In the genomic region with DNA sequence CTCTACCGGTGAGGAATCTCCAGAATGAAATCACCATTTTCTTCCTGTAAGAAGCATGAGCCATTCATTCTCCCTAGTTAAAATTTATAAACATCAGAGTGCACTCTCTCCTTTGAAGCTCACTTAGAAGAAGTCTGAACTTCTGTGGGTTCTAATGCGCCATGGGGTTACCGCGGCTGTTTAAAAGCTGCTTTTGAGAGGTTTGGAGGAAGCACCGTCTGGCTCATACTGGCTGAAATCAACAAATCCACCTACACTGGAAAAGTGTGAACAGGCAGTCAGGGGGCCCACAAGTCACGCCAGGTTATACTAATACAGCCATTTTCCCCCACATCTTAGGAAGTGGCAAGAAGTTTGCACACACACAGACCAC, we compare ENCODE assay signal across 14 mouse cellular contexts. TPM values are rescaled to one million over a fixed set of nuclear protein-coding genes. Genes with fewer than 3 reads are reported as not detected.
DNase-seq lines count a peak whose midpoint lies in the region; ATAC-seq and TF ChIP-seq lines count a peak whose summit lies in the region.
"Had no signal": no experiment of that assay in that cellular context is flagged by ENCODE, and none has a peak within 500 bp of the region (broad histone marks: within the 10 kb centered on the region; RNA-seq: fewer than 3 reads in every experiment).

No protein-coding gene starts in this region.

- no peaks in the 10 kb centered on the region for H3K27me3 ChIP-seq in embryonic facial prominence, embryonic 15.5 days
- no peaks in the 10 kb centered on the region for H3K27me3 ChIP-seq in embryonic facial prominence, embryonic 10.5 days (replicated peaks; ENCODE audit: low read depth, poor library complexity, severe bottlenecking)
- no peaks in the 10 kb centered on the region for H3K27me3 ChIP-seq in hindbrain, embryonic 15.5 days
- H3K27me3 ChIP-seq in hindbrain, embryonic 14.5 days (ENCODE audit: control insufficient read depth, insufficient read depth, low read length): no peaks in the 10 kb centered on the region
- no peaks in the 10 kb centered on the region for H3K27me3 ChIP-seq in thymus, adult 2 months (ENCODE audit: control insufficient read depth, insufficient read depth, low read length)
- H3K27me3 ChIP-seq in midbrain, embryonic 14.5 days (ENCODE audit: control insufficient read depth, insufficient read depth, low read length): no peaks in the 10 kb centered on the region
- H3K27me3 ChIP-seq: neural tube, embryonic 13.5 days had no signal

- H3K9ac ChIP-seq in embryonic facial prominence, embryonic 15.5 days: no peak overlapping the region
- no peak overlapping the region for H3K9ac ChIP-seq in hindbrain, embryonic 15.5 days
- H3K9ac ChIP-seq in hindbrain, embryonic 14.5 days: no peak overlapping the region
- no peak overlapping the region for H3K9ac ChIP-seq in midbrain, embryonic 14.5 days (replicated peaks; ENCODE audit: low read length)
- H3K9ac ChIP-seq: neural tube, embryonic 13.5 days had no signal

- ATAC-seq in embryonic facial prominence, embryonic 15.5 days (ENCODE audit: insufficient number of reproducible peaks, low FRiP score, low TSS enrichment, low read depth): no peak
- ATAC-seq in hindbrain, embryonic 15.5 days (ENCODE audit: low FRiP score, low read depth): no peak
- ATAC-seq in hindbrain, embryonic 14.5 days (ENCODE audit: low FRiP score): no peak
- no peak for ATAC-seq in midbrain, embryonic 14.5 days (ENCODE audit: low FRiP score, low TSS enrichment)
- ATAC-seq: forebrain, embryonic 16.5 days had no signal

- H3K4me3 ChIP-seq in embryonic facial prominence, embryonic 15.5 days (replicated peaks): no peak overlapping the region
- H3K4me3 ChIP-seq in embryonic facial prominence, embryonic 10.5 days: no peak overlapping the region
- no peak overlapping the region for H3K4me3 ChIP-seq in hindbrain, embryonic 15.5 days
- no peak overlapping the region for H3K4me3 ChIP-seq in hindbrain, embryonic 14.5 days (replicated peaks; ENCODE audit: low read length)
- no peak overlapping the region for H3K4me3 ChIP-seq in thymus, adult 2 months (ENCODE audit: control insufficient read depth, insufficient read depth, low read length)
- H3K4me3 ChIP-seq in midbrain, embryonic 14.5 days (replicated peaks; ENCODE audit: low read depth, low read length): no peak overlapping the region
- H3K4me3 ChIP-seq: neural tube, embryonic 13.5 days had no signal

- no peaks in the 10 kb centered on the region for H3K9me3 ChIP-seq in embryonic facial prominence, embryonic 15.5 days (replicated peaks)
- no peaks in the 10 kb centered on the region for H3K9me3 ChIP-seq in embryonic facial prominence, embryonic 10.5 days
- no peaks in the 10 kb centered on the region for H3K9me3 ChIP-seq in hindbrain, embryonic 15.5 days
- no peaks in the 10 kb centered on the region for H3K9me3 ChIP-seq in hindbrain, embryonic 14.5 days (ENCODE audit: control insufficient read depth, low read length)
- no peaks in the 10 kb centered on the region for H3K9me3 ChIP-seq in midbrain, embryonic 14.5 days (ENCODE audit: control insufficient read depth, low read length)
- H3K9me3 ChIP-seq: neural tube, embryonic 13.5 days had no signal

- no peak overlapping the region for H3K4me2 ChIP-seq in embryonic facial prominence, embryonic 15.5 days (replicated peaks)
- H3K4me2 ChIP-seq in hindbrain, embryonic 15.5 days: no peak overlapping the region
- H3K4me2 ChIP-seq in hindbrain, embryonic 14.5 days (replicated peaks): no peak overlapping the region
- no peak overlapping the region for H3K4me2 ChIP-seq in midbrain, embryonic 14.5 days (ENCODE audit: low read length)
- H3K4me2 ChIP-seq: neural tube, embryonic 13.5 days had no signal

- TF ChIP-seq CTCF in thymus, adult 2 months (IDR thresholded peaks at IDR 0.05; ENCODE audit: borderline replicate concordance, control insufficient read depth, extremely low read depth, insufficient read depth, low read length, poor library complexity): no peak

- no peak for TF ChIP-seq POLR2A in thymus, adult 2 months (IDR thresholded peaks at IDR 0.05; ENCODE audit: control insufficient read depth, extremely low read depth, insufficient read depth, low read length, poor library complexity)

- peaks cover 36% of the 10 kb centered on the region for H3K36me3 ChIP-seq in embryonic facial prominence, embryonic 15.5 days
- peaks cover 55% of the 10 kb centered on the region for H3K36me3 ChIP-seq in embryonic facial prominence, embryonic 10.5 days (replicated peaks)
- peaks cover 20% of the 10 kb centered on the region for H3K36me3 ChIP-seq in hindbrain, embryonic 15.5 days
- H3K36me3 ChIP-seq in hindbrain, embryonic 14.5 days (replicated peaks; ENCODE audit: control insufficient read depth, insufficient read depth): peaks cover 34% of the 10 kb centered on the region
- H3K36me3 ChIP-seq in thymus, adult 2 months (ENCODE audit: control insufficient read depth, insufficient read depth, low read length): peaks cover 17% of the 10 kb centered on the region
- H3K36me3 ChIP-seq in midbrain, embryonic 14.5 days (ENCODE audit: control insufficient read depth, insufficient read depth, low read length): peaks cover 31% of the 10 kb centered on the region

- WGBS in embryonic facial prominence, embryonic 15.5 days: 78% methylated on average over 6 of the region's 6 CpGs
- WGBS in embryonic facial prominence, embryonic 10.5 days: 94% methylated on average over 6 of the region's 6 CpGs
- WGBS in hindbrain, embryonic 15.5 days: 80% methylated on average over 6 of the region's 6 CpGs
- 86% methylated on average over 6 of the region's 6 CpGs for WGBS in hindbrain, embryonic 14.5 days
- WGBS in thymus, adult 2 months: 27% methylated on average over 6 of the region's 6 CpGs
- WGBS in midbrain, embryonic 14.5 days: 87% methylated on average over 6 of the region's 6 CpGs

- no peak for DNase-seq in embryonic facial prominence, embryonic 10.5 days (ENCODE audit: low spot score)
- DNase-seq in hindbrain, embryonic 14.5 days (ENCODE audit: low spot score): no peak
- DNase-seq in thymus, adult 2 months: peak; percentile 22
- no peak for DNase-seq in thymus, adult 18-20 months
- peak; percentile 39 for DNase-seq in thymus, postnatal 4 days
- DNase-seq in midbrain, embryonic 14.5 days: no peak
- DNase-seq: embryo, embryonic 11 days; gastrocnemius, postnatal 14 days; kidney, postnatal 10 days; right cerebral cortex, postnatal 4 days had no signal

- H3K4me1 ChIP-seq in embryonic facial prominence, embryonic 15.5 days: no peaks in the 10 kb centered on the region
- 0 out of 2 replicates have a peak, but pooled peaks cover under 1% of the 10 kb centered on the region for H3K4me1 ChIP-seq in embryonic facial prominence, embryonic 10.5 days
- no peaks in the 10 kb centered on the region for H3K4me1 ChIP-seq in hindbrain, embryonic 15.5 days (replicated peaks)
- 0 out of 2 replicates have a peak, but pooled peaks cover 3% of the 10 kb centered on the region for H3K4me1 ChIP-seq in hindbrain, embryonic 14.5 days (replicated peaks; ENCODE audit: control insufficient read depth, insufficient read depth, low read length)
- H3K4me1 ChIP-seq in thymus, adult 2 months (replicated peaks; ENCODE audit: control insufficient read depth, insufficient read depth, low read length): peaks cover 13% of the 10 kb centered on the region
- no peaks in the 10 kb centered on the region for H3K4me1 ChIP-seq in midbrain, embryonic 14.5 days (ENCODE audit: control insufficient read depth, insufficient read depth, low read length)
- H3K4me1 ChIP-seq: neural tube, embryonic 13.5 days had no signal

- H3K27ac ChIP-seq in embryonic facial prominence, embryonic 15.5 days (replicated peaks): 0 out of 2 replicates have a peak overlapping the region, but pooled peaks have one; percentile 17
- no peak overlapping the region for H3K27ac ChIP-seq in embryonic facial prominence, embryonic 10.5 days (replicated peaks)
- H3K27ac ChIP-seq in hindbrain, embryonic 15.5 days (replicated peaks): peak overlapping the region; percentile 42; the same call in 1 of the 2 replicates
- H3K27ac ChIP-seq in hindbrain, embryonic 14.5 days: no peak overlapping the region
- H3K27ac ChIP-seq in thymus, adult 2 months (ENCODE audit: control insufficient read depth, insufficient read depth, low read length): no peak overlapping the region
- no peak overlapping the region for H3K27ac ChIP-seq in midbrain, embryonic 14.5 days (replicated peaks; ENCODE audit: low read depth, low read length)
- H3K27ac ChIP-seq: neural tube, embryonic 13.5 days had no signal

RNA-seq across cellular contexts. Expression of gene Max, which starts 29.3 kb away (rescaled TPM):
- 16.5 and 17.3 TPM in 2 replicates for polyA plus RNA-seq in embryonic facial prominence, embryonic 15.5 days (2015; fragmentation: Nextera tagmentation; extraction: Ambion mirVana)
- 9.8 and 13.1 TPM in 2 replicates for polyA plus RNA-seq in embryonic facial prominence, embryonic 10.5 days (2016; fragmentation: Nextera tagmentation; extraction: Ambion mirVana)
- polyA plus RNA-seq in hindbrain, embryonic 15.5 days (2015; fragmentation: Nextera tagmentation; extraction: Ambion mirVana): 21.4 and 22.5 TPM in 2 replicates
- 47.6 and 52.9 TPM in 2 replicates for polyA plus RNA-seq in hindbrain, embryonic 14.5 days (2014; fragmentation: Nextera tagmentation; extraction: Ambion mirVana)
- 54.9 and 56.1 TPM in 2 replicates for polyA plus RNA-seq in thymus, adult 2 months (2012; rRNA removed)
- polyA plus RNA-seq in midbrain, embryonic 14.5 days (2014; fragmentation: Nextera tagmentation; extraction: Ambion mirVana): 52.5 and 118 TPM in 2 replicates

Comparison
In these comparisons a context has a peak if more than half of its experiments do, and no peak if none do; other contexts are left out.
1. H3K27ac ChIP-seq: peak in embryonic facial prominence, embryonic 15.5 days (single experiment) and hindbrain, embryonic 15.5 days (single experiment); none in embryonic facial prominence, embryonic 10.5 days (single experiment), hindbrain, embryonic 14.5 days (single experiment), thymus, adult 2 months (single experiment) and midbrain, embryonic 14.5 days (single experiment).
2. DNase-seq: peak in thymus, adult 2 months (single experiment) and thymus, postnatal 4 days (single experiment); none in embryonic facial prominence, embryonic 10.5 days (single experiment), hindbrain, embryonic 14.5 days (single experiment), thymus, adult 18-20 months (0 of 2) and midbrain, embryonic 14.5 days (single experiment).